Mouse (Mus musculus): ENCODE data around the gene Zfand4. TPM values are rescaled to one million over a fixed set of nuclear protein-coding genes. Genes with fewer than 3 reads are reported as not detected.

Zfand4 gene
- polyA plus RNA-seq, 1 experiment, result 0.35 TPM

DNA sequence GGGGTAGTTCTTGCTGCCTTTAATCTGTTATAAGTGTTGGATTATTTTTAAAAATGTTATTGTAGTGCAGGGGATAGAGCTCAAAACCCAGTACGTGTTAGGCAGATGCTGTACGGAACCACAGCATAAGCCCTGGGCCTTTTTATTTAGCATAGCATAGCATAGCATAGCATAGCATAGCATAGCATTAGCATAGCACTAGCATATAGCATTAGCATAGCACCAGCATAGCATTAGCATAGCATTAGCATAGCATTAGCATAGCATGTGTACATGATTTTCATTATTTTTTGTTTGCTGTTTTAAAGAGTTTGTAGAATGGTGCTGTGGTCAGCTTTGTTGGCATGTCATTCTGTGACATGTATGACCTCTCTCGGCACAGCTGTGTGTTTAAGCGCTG, 4.4 kb upstream of the Zfand4 start:
- H3K27me3 ChIP-seq (ENCODE audit: control insufficient read depth, insufficient read depth, low read length), result no peaks in the 10 kb centered on the region

GRCm38 (mm10) chr6:116260481-116260880, 3.5 kb upstream of the Zfand4 start:
- 94% methylated on average over 5 of the region's 5 CpGs for WGBS
- peaks cover 21% of the 10 kb centered on the region for H3K36me3 ChIP-seq (ENCODE audit: control insufficient read depth, insufficient read depth, low read length)
- no peaks in the 10 kb centered on the region; the same call in 1 of the 2 replicates for H3K4me1 ChIP-seq (ENCODE audit: control insufficient read depth, insufficient read depth, insufficient read length)
- DNase-seq (ENCODE audit: low read depth in 1 of 2, low spot score in 2 of 2), result no peak
- H3K27me3 ChIP-seq (ENCODE audit: control insufficient read depth, insufficient read depth, low read length), result no peaks in the 10 kb centered on the region
- H3K4me3 ChIP-seq (ENCODE audit: extremely low read depth, insufficient read depth, insufficient read length), result no peak overlapping the region
- no peak overlapping the region for H3K27ac ChIP-seq (ENCODE audit: insufficient read depth, low read length)
- TF ChIP-seq CTCF (IDR thresholded peaks at IDR 0.05; ENCODE audit: extremely low read depth, insufficient read depth, insufficient read length, insufficient replicate concordance) (no peak), POLR2A (IDR thresholded peaks at IDR 0.05; ENCODE audit: low read depth, low read length) (no peak)

More for the DNA sequence above, 4.4 kb upstream of the Zfand4 start:
- Histone ChIP-seq H3K4me3 (ENCODE audit: extremely low read depth, insufficient read depth, insufficient read length) (no peak overlapping the region), H3K36me3 (ENCODE audit: control insufficient read depth, insufficient read depth, low read length) (peaks cover 24% of the 10 kb centered on the region), H3K4me1 (ENCODE audit: control insufficient read depth, insufficient read depth, insufficient read length) (no peaks in the 10 kb centered on the region), H3K27ac (ENCODE audit: insufficient read depth, low read length) (no peak overlapping the region)
- TF ChIP-seq POLR2A (IDR thresholded peaks at IDR 0.05; ENCODE audit: low read depth, low read length), result no peak
- TF ChIP-seq CTCF (IDR thresholded peaks at IDR 0.05; ENCODE audit: extremely low read depth, insufficient read depth, insufficient read length, insufficient replicate concordance), result no peak
- WGBS, result 96% methylated on average over 4 of the region's 4 CpGs
- no peak for DNase-seq (ENCODE audit: low read depth in 1 of 2, low spot score in 2 of 2)

DNA sequence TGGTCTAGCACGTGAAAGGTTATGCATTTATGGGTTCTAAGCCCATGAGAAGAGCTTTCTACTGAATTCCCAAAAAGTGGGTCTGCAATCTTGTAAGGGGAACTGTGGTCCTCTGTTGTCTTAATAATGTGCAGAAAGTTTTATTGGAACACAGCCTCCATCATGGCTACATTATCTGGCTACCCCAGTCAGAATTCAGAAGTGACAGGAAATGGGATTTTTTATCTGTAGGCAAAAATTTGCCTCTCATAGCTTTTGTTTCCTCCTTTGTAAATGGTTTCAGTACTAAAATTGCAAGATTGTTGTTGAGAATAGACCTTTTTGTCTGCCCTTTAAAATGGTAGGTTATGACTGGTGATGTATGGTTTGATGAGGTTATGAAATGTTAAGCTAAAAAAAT, 1.2 kb upstream of the Zfand4 start:
- peaks cover 2% of the 10 kb centered on the region for H3K4me1 ChIP-seq (ENCODE audit: control insufficient read depth, insufficient read depth, insufficient read length)
- no peak for TF ChIP-seq POLR2A (IDR thresholded peaks at IDR 0.05; ENCODE audit: low read depth, low read length)
- TF ChIP-seq CTCF (IDR thresholded peaks at IDR 0.05; ENCODE audit: extremely low read depth, insufficient read depth, insufficient read length, insufficient replicate concordance), result no peak
- H3K36me3 ChIP-seq (ENCODE audit: control insufficient read depth, insufficient read depth, low read length), result peaks cover 11% of the 10 kb centered on the region
- no peaks in the 10 kb centered on the region for H3K27me3 ChIP-seq (ENCODE audit: control insufficient read depth, insufficient read depth, low read length)
- no peak for DNase-seq (ENCODE audit: low read depth in 1 of 2, low spot score in 2 of 2)
- no peak overlapping the region for H3K27ac ChIP-seq (ENCODE audit: insufficient read depth, low read length)
- WGBS, result 96% methylated on average over 1 of the region's 1 CpGs
- no peak overlapping the region for H3K4me3 ChIP-seq (ENCODE audit: extremely low read depth, insufficient read depth, insufficient read length)

DNA sequence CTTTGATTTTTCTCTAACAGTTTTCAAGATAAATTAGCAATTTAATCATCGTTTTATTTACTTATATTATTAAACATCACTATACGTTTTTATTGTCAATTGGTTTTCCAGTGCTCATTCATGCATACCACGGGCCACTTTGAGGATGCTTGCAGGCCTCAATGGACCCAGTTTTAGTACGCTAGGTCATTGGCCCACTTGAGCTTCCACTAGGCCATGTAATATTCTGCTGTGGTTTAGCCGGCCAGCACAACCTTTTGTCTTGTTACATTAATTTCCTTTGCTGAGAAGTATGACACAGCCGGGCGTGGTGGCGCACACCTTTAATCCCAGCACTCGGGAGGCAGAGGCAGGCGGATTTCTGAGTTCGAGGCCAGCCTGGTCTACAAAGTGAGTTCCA, 814 bp downstream of the Zfand4 start:
- TF ChIP-seq CTCF (IDR thresholded peaks at IDR 0.05; ENCODE audit: extremely low read depth, insufficient read depth, insufficient read length, insufficient replicate concordance), result no peak
- no peak overlapping the region for H3K4me3 ChIP-seq (ENCODE audit: extremely low read depth, insufficient read depth, insufficient read length)
- DNase-seq (ENCODE audit: low read depth in 1 of 2, low spot score in 2 of 2), result no peak
- WGBS, result 78% methylated on average over 11 of the region's 11 CpGs
- peaks cover 6% of the 10 kb centered on the region for H3K36me3 ChIP-seq (ENCODE audit: control insufficient read depth, insufficient read depth, low read length)
- H3K27me3 ChIP-seq (ENCODE audit: control insufficient read depth, insufficient read depth, low read length), result no peaks in the 10 kb centered on the region
- peaks cover 2% of the 10 kb centered on the region for H3K4me1 ChIP-seq (ENCODE audit: control insufficient read depth, insufficient read depth, insufficient read length)
- H3K27ac ChIP-seq (ENCODE audit: insufficient read depth, low read length), result no peak overlapping the region

DNA sequence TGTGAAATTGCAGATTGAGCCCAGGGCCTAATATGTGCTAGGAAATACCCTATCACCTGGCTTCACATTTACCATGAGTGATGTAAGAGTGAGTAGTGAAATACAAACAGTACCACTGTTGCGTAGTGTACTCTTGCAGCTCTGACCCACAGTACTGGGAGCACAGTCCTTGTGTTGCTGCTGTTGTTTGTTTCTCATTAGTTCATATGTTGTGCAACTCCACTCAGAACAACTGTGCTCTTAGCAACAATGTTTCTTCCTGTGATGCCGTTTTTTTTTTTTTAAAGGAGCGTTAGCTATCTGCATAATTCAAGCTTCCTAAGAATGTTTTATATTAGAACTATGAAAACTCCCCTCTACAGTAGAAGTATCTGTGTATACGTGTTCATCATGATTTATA, 1.6 kb downstream of the Zfand4 start:
- 79% methylated on average over 4 of the region's 4 CpGs for WGBS
- DNase-seq (ENCODE audit: low read depth in 1 of 2, low spot score in 2 of 2), result no peak
- no peak overlapping the region for H3K27ac ChIP-seq (ENCODE audit: insufficient read depth, low read length)
- peaks cover 1% of the 10 kb centered on the region for H3K36me3 ChIP-seq (ENCODE audit: control insufficient read depth, insufficient read depth, low read length)
- H3K4me1 ChIP-seq (ENCODE audit: control insufficient read depth, insufficient read depth, insufficient read length), result peaks cover 2% of the 10 kb centered on the region
- TF ChIP-seq CTCF (IDR thresholded peaks at IDR 0.05; ENCODE audit: extremely low read depth, insufficient read depth, insufficient read length, insufficient replicate concordance) (no peak), POLR2A (IDR thresholded peaks at IDR 0.05; ENCODE audit: low read depth, low read length) (no peak)
- no peaks in the 10 kb centered on the region for H3K27me3 ChIP-seq (ENCODE audit: control insufficient read depth, insufficient read depth, low read length)
- no peak overlapping the region for H3K4me3 ChIP-seq (ENCODE audit: extremely low read depth, insufficient read depth, insufficient read length)

DNA sequence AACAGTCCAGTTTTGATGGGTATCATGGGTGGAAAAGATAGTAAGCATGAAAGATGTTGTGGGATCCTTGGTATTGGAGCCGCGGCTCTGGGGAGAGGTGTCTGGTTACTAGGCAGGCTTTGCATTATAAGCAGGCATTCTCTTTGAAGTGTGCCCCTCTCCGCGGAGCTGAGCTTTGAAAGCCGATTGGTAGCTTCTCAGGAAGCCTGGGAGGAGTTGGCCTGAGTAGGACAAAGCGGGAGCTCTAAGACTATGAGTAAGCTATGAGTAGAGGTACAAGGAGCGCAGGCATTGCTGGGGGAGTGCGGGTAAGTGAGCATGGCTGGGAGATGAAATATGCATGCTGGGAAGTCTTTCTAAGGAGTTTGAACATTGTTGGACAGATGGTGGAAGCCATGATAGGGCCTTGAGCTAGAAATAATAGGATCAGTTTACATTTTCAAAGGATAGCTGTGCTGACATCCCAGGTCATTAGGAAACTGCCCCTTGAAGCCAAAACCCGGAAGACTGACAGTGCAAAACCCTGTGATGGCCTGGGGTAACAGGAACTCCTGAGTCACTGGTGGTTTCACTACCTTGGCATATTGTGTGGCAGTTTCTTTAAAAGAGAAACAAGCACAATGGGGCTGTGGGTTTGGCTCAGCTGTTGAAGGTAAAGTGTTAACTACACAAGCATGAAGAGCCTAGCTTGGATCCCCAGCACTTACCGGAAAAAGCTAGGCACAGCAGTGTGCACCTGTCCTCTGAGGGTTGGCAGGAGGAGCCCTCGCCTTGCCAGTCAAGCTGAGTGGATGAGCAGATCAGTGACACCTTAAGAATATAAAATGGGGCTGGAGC, 2.5 kb downstream of the Zfand4 start:
- H3K4me3 ChIP-seq (ENCODE audit: extremely low read depth, insufficient read depth, insufficient read length), result no peak overlapping the region
- peaks cover 1% of the 10 kb centered on the region for H3K36me3 ChIP-seq (ENCODE audit: control insufficient read depth, insufficient read depth, low read length)
- 53% methylated on average over 11 of the region's 11 CpGs for WGBS
- no peak overlapping the region for H3K27ac ChIP-seq (ENCODE audit: insufficient read depth, low read length)
- H3K27me3 ChIP-seq (ENCODE audit: control insufficient read depth, insufficient read depth, low read length), result no peaks in the 10 kb centered on the region
- peaks cover 2% of the 10 kb centered on the region for H3K4me1 ChIP-seq (ENCODE audit: control insufficient read depth, insufficient read depth, insufficient read length)
- DNase-seq (ENCODE audit: low read depth in 1 of 2, low spot score in 2 of 2), result no peak
- TF ChIP-seq CTCF (IDR thresholded peaks at IDR 0.05; ENCODE audit: extremely low read depth, insufficient read depth, insufficient read length, insufficient replicate concordance) (no peak), POLR2A (IDR thresholded peaks at IDR 0.05; ENCODE audit: low read depth, low read length) (no peak)

GRCm38 (mm10) chr6:116267110-116267423, 3.0 kb downstream of the Zfand4 start:
- Histone ChIP-seq H3K27me3 (ENCODE audit: control insufficient read depth, insufficient read depth, low read length) (no peaks in the 10 kb centered on the region), H3K27ac (ENCODE audit: insufficient read depth, low read length) (no peak overlapping the region), H3K4me3 (ENCODE audit: extremely low read depth, insufficient read depth, insufficient read length) (no peak overlapping the region), H3K4me1 (ENCODE audit: control insufficient read depth, insufficient read depth, insufficient read length) (peaks cover 2% of the 10 kb centered on the region), H3K36me3 (ENCODE audit: control insufficient read depth, insufficient read depth, low read length) (peaks cover 1% of the 10 kb centered on the region)
- TF ChIP-seq POLR2A (IDR thresholded peaks at IDR 0.05; ENCODE audit: low read depth, low read length) (no peak), CTCF (IDR thresholded peaks at IDR 0.05; ENCODE audit: extremely low read depth, insufficient read depth, insufficient read length, insufficient replicate concordance) (no peak)
- WGBS, result 90% methylated on average over 1 of the region's 1 CpGs
- no peak for DNase-seq (ENCODE audit: low read depth in 1 of 2, low spot score in 2 of 2)
